Mouse (Mus musculus) embryonic facial prominence, embryonic 10.5 days (tissue): ENCODE data around the gene Slit3. TPM values are rescaled to one million over a fixed set of nuclear protein-coding genes. Genes with fewer than 3 reads are reported as not detected.

Experiments
- DNase-seq: peaks from one replicate; pipeline ENCODE4 v3.0.0-alpha.2; 2017; ENCODE audit warnings: low spot score
- H3K27ac ChIP-seq: fragments of 300-500 bp; sonication (generic); replicated peaks from 2 replicates; pipeline ENCODE4 v1.5.1; 2016; ENCODE audit warnings: mild to moderate bottlenecking
- H3K27me3 ChIP-seq: fragments of 300-500 bp; sonication (generic); replicated peaks from 2 replicates; pipeline ENCODE4 v1.6.1; 2016; ENCODE audit warnings: low read depth, mild to moderate bottlenecking; ENCODE audit not compliant: poor library complexity, severe bottlenecking
- H3K36me3 ChIP-seq: fragments of 300-500 bp; sonication (generic); replicated peaks from 2 replicates; pipeline ENCODE4 v1.6.1; 2016; ENCODE audit warnings: mild to moderate bottlenecking, moderate library complexity
- H3K4me1 ChIP-seq: fragments of 300-500 bp; sonication (generic); 2 replicates; pipeline ENCODE4 v1.6.1; 2016
- H3K4me3 ChIP-seq: fragments of 300-500 bp; sonication (generic); 2 replicates; pipeline ENCODE4 v1.5.1; 2016; ENCODE audit warnings: mild to moderate bottlenecking, moderate library complexity
- H3K9me3 ChIP-seq: fragments of 300-500 bp; sonication (generic); 2 replicates; pipeline ENCODE4 v1.6.1; 2016; ENCODE audit warnings: mild to moderate bottlenecking
- WGBS: fragments of 180-500 bp; shearing (Covaris S2); methylation state at CpG from one replicate; pipeline ENCODE4 v1.1.7; 2016; 5-methylcytosine and 5-hydroxymethylcytosine counted together
- polyA plus RNA-seq: library from polyadenylated mRNA; unstranded; fragments of >200 nt; fragmentation: Nextera tagmentation; extraction: Ambion mirVana; gene quantifications from 2 replicates; pipeline ENCODE4 v1.2.1, GENCODE M21; 2016

Gene Slit3
- polyA plus RNA-seq, 1 experiment from 2014 or later, result 12.6 TPM

- Histone ChIP-seq H3K9me3 (no peaks in the 10 kb centered on the region), H3K27ac (0 out of 2 replicates have a peak overlapping the region, but pooled peaks have one; percentile 6), H3K27me3 (no peaks in the 10 kb centered on the region), H3K36me3 (no peaks in the 10 kb centered on the region), H3K4me3 (no peak overlapping the region), H3K4me1 (peaks cover 29% of the 10 kb centered on the region)
- 86% methylated on average over 8 of the region's 8 CpGs for WGBS
- no peak for DNase-seq
Observed at GRCm38 (mm10) chr11:35304216-35304975, 183.4 kb downstream of the Slit3 start.

GRCm38 (mm10) chr11:35305111-35305510, 184.1 kb downstream of the Slit3 start:
- Histone ChIP-seq H3K4me1 (peaks cover 23% of the 10 kb centered on the region), H3K27ac (no peak overlapping the region), H3K27me3 (no peaks in the 10 kb centered on the region), H3K36me3 (no peaks in the 10 kb centered on the region), H3K4me3 (no peak overlapping the region), H3K9me3 (no peaks in the 10 kb centered on the region)
- no peak for DNase-seq
- 55% methylated on average over 5 of the region's 5 CpGs for WGBS

- Histone ChIP-seq H3K27me3 (no peaks in the 10 kb centered on the region), H3K9me3 (no peaks in the 10 kb centered on the region), H3K4me1 (peaks cover 18% of the 10 kb centered on the region), H3K27ac (no peak overlapping the region), H3K36me3 (no peaks in the 10 kb centered on the region), H3K4me3 (no peak overlapping the region)
- DNase-seq, result no peak
- WGBS, result 94% methylated on average over 3 of the region's 3 CpGs
Observed at GRCm38 (mm10) chr11:35305910-35306309, 184.9 kb downstream of the Slit3 start.

GRCm38 (mm10) chr11:35306922-35307321, 185.9 kb downstream of the Slit3 start:
- peaks cover 16% of the 10 kb centered on the region for H3K4me1 ChIP-seq
- no peaks in the 10 kb centered on the region for H3K9me3 ChIP-seq
- H3K27me3 ChIP-seq, result 0 out of 2 replicates have a peak, but pooled peaks cover 1% of the 10 kb centered on the region
- H3K36me3 ChIP-seq, result no peaks in the 10 kb centered on the region
- H3K27ac ChIP-seq, result no peak overlapping the region
- DNase-seq, result no peak
- no peak overlapping the region for H3K4me3 ChIP-seq
- 88% methylated on average over 5 of the region's 5 CpGs for WGBS

GRCm38 (mm10) chr11:35307992-35308391, 187.0 kb downstream of the Slit3 start:
- H3K27ac ChIP-seq, result no peak overlapping the region
- WGBS, result 84% methylated on average over 4 of the region's 4 CpGs
- H3K4me1 ChIP-seq, result peaks cover 18% of the 10 kb centered on the region
- no peaks in the 10 kb centered on the region for H3K9me3 ChIP-seq
- H3K4me3 ChIP-seq, result no peak overlapping the region
- H3K27me3 ChIP-seq, result peaks cover 6% of the 10 kb centered on the region; the same call in 1 of the 2 replicates
- DNase-seq, result no peak
- H3K36me3 ChIP-seq, result no peaks in the 10 kb centered on the region

- DNase-seq, result no peak
- Histone ChIP-seq H3K4me1 (peaks cover 36% of the 10 kb centered on the region), H3K27me3 (peaks cover 25% of the 10 kb centered on the region), H3K27ac (no peak overlapping the region), H3K4me3 (no peak overlapping the region), H3K36me3 (no peaks in the 10 kb centered on the region), H3K9me3 (no peaks in the 10 kb centered on the region)
- 80% methylated on average over 5 of the region's 5 CpGs for WGBS
Observed at GRCm38 (mm10) chr11:35315449-35316028, 194.5 kb downstream of the Slit3 start.

GRCm38 (mm10) chr11:35317221-35317620, 196.2 kb downstream of the Slit3 start:
- no peaks in the 10 kb centered on the region for H3K9me3 ChIP-seq
- DNase-seq, result no peak
- no peak overlapping the region for H3K27ac ChIP-seq
- no peak overlapping the region for H3K4me3 ChIP-seq
- peaks cover 34% of the 10 kb centered on the region for H3K27me3 ChIP-seq
- WGBS, result 95% methylated on average over 5 of the region's 5 CpGs
- peaks cover 34% of the 10 kb centered on the region for H3K4me1 ChIP-seq
- H3K36me3 ChIP-seq, result no peaks in the 10 kb centered on the region

GRCm38 (mm10) chr11:35317775-35318432, 196.9 kb downstream of the Slit3 start:
- Histone ChIP-seq H3K9me3 (no peaks in the 10 kb centered on the region), H3K4me1 (peaks cover 31% of the 10 kb centered on the region), H3K27ac (peak overlapping the region; percentile 36; the same call in 1 of the 2 replicates), H3K36me3 (no peaks in the 10 kb centered on the region), H3K4me3 (no peak overlapping the region), H3K27me3 (peaks cover 32% of the 10 kb centered on the region; the same call in 1 of the 2 replicates)
- no peak for DNase-seq
- 52% methylated on average over 7 of the region's 7 CpGs for WGBS

GRCm38 (mm10) chr11:35318433-35319020, 197.5 kb downstream of the Slit3 start:
- H3K4me1 ChIP-seq, result peaks cover 31% of the 10 kb centered on the region
- peak overlapping the region; percentile 36; the same call in 1 of the 2 replicates for H3K27ac ChIP-seq
- 65% methylated on average over 12 of the region's 12 CpGs for WGBS
- H3K36me3 ChIP-seq, result no peaks in the 10 kb centered on the region
- H3K9me3 ChIP-seq, result no peaks in the 10 kb centered on the region
- DNase-seq, result peak; percentile 29
- H3K27me3 ChIP-seq, result peaks cover 32% of the 10 kb centered on the region; the same call in 1 of the 2 replicates
- H3K4me3 ChIP-seq, result no peak overlapping the region

- 85% methylated on average over 3 of the region's 3 CpGs for WGBS
- H3K27me3 ChIP-seq, result peaks cover 52% of the 10 kb centered on the region; the same call in 1 of the 2 replicates
Observed at GRCm38 (mm10) chr11:35320518-35320917, 199.5 kb downstream of the Slit3 start.

GRCm38 (mm10) chr11:35324397-35324796, 203.4 kb downstream of the Slit3 start:
- no peak overlapping the region for H3K27ac ChIP-seq
- H3K4me3 ChIP-seq, result no peak overlapping the region
- no peak for DNase-seq
- H3K4me1 ChIP-seq, result peaks cover 51% of the 10 kb centered on the region
- peaks cover 81% of the 10 kb centered on the region for H3K27me3 ChIP-seq
- no peaks in the 10 kb centered on the region for H3K9me3 ChIP-seq
- WGBS, result 56% methylated on average over 5 of the region's 5 CpGs
- no peaks in the 10 kb centered on the region for H3K36me3 ChIP-seq

More at GRCm38 (mm10) chr11:35320518-35320917, 199.5 kb downstream of the Slit3 start:
- Histone ChIP-seq H3K36me3 (no peaks in the 10 kb centered on the region), H3K27ac (no peak overlapping the region), H3K9me3 (no peaks in the 10 kb centered on the region), H3K4me1 (peaks cover 45% of the 10 kb centered on the region), H3K4me3 (no peak overlapping the region)
- DNase-seq, result no peak
